Comparison of ENCODE assay signal across 11 mouse cellular contexts in the genomic region with DNA sequence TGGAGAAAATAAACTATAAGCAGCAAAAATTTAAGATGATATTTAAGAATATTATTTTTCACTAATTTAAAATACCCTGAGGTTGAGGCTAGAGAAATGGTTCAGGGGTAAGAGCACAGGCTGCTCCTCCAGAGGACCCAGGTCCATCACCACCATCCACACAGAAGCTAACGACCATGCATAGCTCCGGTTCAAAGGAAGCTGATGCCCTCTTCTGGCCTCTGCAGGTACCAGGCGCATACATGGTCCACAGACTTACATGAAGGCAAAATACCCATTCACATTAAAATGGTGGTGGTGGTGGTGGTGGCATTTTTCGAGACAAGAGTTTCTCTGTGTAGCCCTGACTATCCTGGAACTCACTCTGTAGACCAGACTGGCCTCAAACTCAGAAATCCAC.
A peak's percentile ranks its signal among the peaks of the same experiment; 100 is the strongest.
DNase-seq lines count a peak whose midpoint lies in the region; ATAC-seq and TF ChIP-seq lines count a peak whose summit lies in the region.
"Had no signal": no experiment of that assay in that cellular context is flagged by ENCODE, and none has a peak within 500 bp of the region (broad histone marks: within the 10 kb centered on the region; RNA-seq: fewer than 3 reads in every experiment).

No protein-coding gene starts in this region.

- peak; percentile 62 for TF ChIP-seq CTCF in lung, embryonic 14.5 days (IDR thresholded peaks at IDR 0.05; ENCODE audit: low read depth)

- no peak for ATAC-seq in lung, embryonic 14.5 days (ENCODE audit: insufficient read depth)
- ATAC-seq: intestine, embryonic 15.5 days had no signal

- WGBS in lung, embryonic 14.5 days = 43% methylated on average over 4 of the region's 4 CpGs

- H3K4me3 ChIP-seq in lung, embryonic 14.5 days (ENCODE audit: low read depth, low read length) = no peak overlapping the region
- H3K4me3 ChIP-seq: intestine, embryonic 15.5 days; megakaryocyte, embryonic 14.5 days had no signal

- no peak overlapping the region for H3K9ac ChIP-seq in lung, embryonic 14.5 days
- H3K9ac ChIP-seq: intestine, embryonic 15.5 days had no signal

- no peak overlapping the region for H3K4me2 ChIP-seq in lung, embryonic 14.5 days
- H3K4me2 ChIP-seq: intestine, embryonic 15.5 days had no signal

- no peaks in the 10 kb centered on the region for H3K36me3 ChIP-seq in lung, embryonic 14.5 days (ENCODE audit: insufficient read depth)
- H3K36me3 ChIP-seq: G1E; intestine, embryonic 15.5 days had no signal

- H3K9me3 ChIP-seq in lung, embryonic 14.5 days (ENCODE audit: low read depth, low read length) = no peaks in the 10 kb centered on the region
- H3K9me3 ChIP-seq: G1E; intestine, embryonic 15.5 days; megakaryocyte, embryonic 14.5 days had no signal

- peak; percentile 20 for DNase-seq in cerebellum, adult 8-10 months
- DNase-seq in cerebellum, adult 11-12 months = no peak
- peak; percentile 37 for DNase-seq in lung, embryonic 14.5 days
- DNase-seq in lung, adult 18-20 months = no peak
- DNase-seq in cerebellum, postnatal 25 days = peak; percentile 43 to 59
- peak; percentile 16 for DNase-seq in lung, postnatal 10 days
- DNase-seq in layer of hippocampus, postnatal 10 days (ENCODE audit: low spot score in 2 of 2) = no peak
- DNase-seq in layer of hippocampus, adult 9-10 months (ENCODE audit: low spot score) = no peak

- no peak overlapping the region for H3K27ac ChIP-seq in lung, embryonic 14.5 days (ENCODE audit: low read depth)
- H3K27ac ChIP-seq: intestine, embryonic 15.5 days had no signal

- no peaks in the 10 kb centered on the region for H3K4me1 ChIP-seq in lung, embryonic 14.5 days (ENCODE audit: insufficient read depth)
- H3K4me1 ChIP-seq: intestine, embryonic 15.5 days; megakaryocyte, embryonic 14.5 days had no signal

- no peaks in the 10 kb centered on the region for H3K27me3 ChIP-seq in lung, embryonic 14.5 days (ENCODE audit: insufficient read depth, low read length)
- H3K27me3 ChIP-seq: intestine, embryonic 15.5 days; megakaryocyte, embryonic 14.5 days had no signal

Comparison
In these comparisons a context has a peak if more than half of its experiments do, and no peak if none do; other contexts are left out.
1. DNase-seq: peak in cerebellum, adult 8-10 months (single experiment), lung, embryonic 14.5 days (single experiment), cerebellum, postnatal 25 days (2 of 2) and lung, postnatal 10 days (single experiment); none in cerebellum, adult 11-12 months (single experiment), lung, adult 18-20 months (0 of 2), layer of hippocampus, postnatal 10 days (0 of 2) and layer of hippocampus, adult 9-10 months (single experiment).